Mouse (Mus musculus) midbrain, embryonic 16.5 days (tissue): Measurements from ENCODE around the gene Polr3b. TPM values are rescaled to one million over a fixed set of nuclear protein-coding genes. Genes with fewer than 3 reads are reported as not detected.
A peak's percentile ranks its signal among the peaks of the same experiment; 100 is the strongest.

Experiments used
- ATAC-seq: fragments of 200-750 bp; cut with Nextera tagmentation; 2 replicates; pipeline ENCODE4 v1.8.0; 2017; ENCODE audit warnings: moderate TSS enrichment
- H3K27ac ChIP-seq: fragments of 300-500 bp; sonication (generic); 2 replicates; pipeline ENCODE4 v1.5.1; 2014; ENCODE audit warnings: mild to moderate bottlenecking, low read length, mixed read lengths
- H3K27me3 ChIP-seq: fragments of 300-500 bp; sonication (generic); 2 replicates; pipeline ENCODE4 v1.6.1; 2014; ENCODE audit warnings: low read depth, low read length, mixed read lengths; ENCODE audit not compliant: control insufficient read depth, insufficient read depth
- H3K36me3 ChIP-seq: fragments of 300-500 bp; sonication (generic); 2 replicates; pipeline ENCODE4 v1.6.1; 2014; ENCODE audit warnings: mild to moderate bottlenecking, low read length, moderate library complexity, mixed read lengths; ENCODE audit not compliant: control insufficient read depth, insufficient read depth
- H3K4me1 ChIP-seq: fragments of 300-500 bp; sonication (generic); 2 replicates; pipeline ENCODE4 v1.6.1; 2014; ENCODE audit warnings: mild to moderate bottlenecking, low read length, mixed read lengths; ENCODE audit not compliant: control insufficient read depth, insufficient read depth
- H3K4me2 ChIP-seq: fragments of 300-500 bp; sonication (generic); 2 replicates; pipeline ENCODE4 v1.6.1; 2014; ENCODE audit warnings: mild to moderate bottlenecking, low read length, mixed read lengths
- H3K4me3 ChIP-seq: fragments of 300-500 bp; sonication (generic); 2 replicates; pipeline ENCODE4 v1.5.1; 2014; ENCODE audit warnings: low read depth, mild to moderate bottlenecking, low read length, moderate library complexity, mixed read lengths
- H3K9ac ChIP-seq: fragments of 300-500 bp; sonication (generic); 2 replicates; pipeline ENCODE4 v1.6.1; 2014; ENCODE audit warnings: low read depth, low read length, mixed read lengths
- H3K9me3 ChIP-seq: fragments of 300-500 bp; sonication (generic); replicated peaks from 2 replicates; pipeline ENCODE4 v1.6.1; 2014; ENCODE audit warnings: mild to moderate bottlenecking, low read length, mixed read lengths; ENCODE audit not compliant: control insufficient read depth, poor library complexity, severe bottlenecking
- WGBS: fragments of 180-500 bp; shearing (Covaris S2); extraction: QIAGEN DNeasy Blood & Tissue Kit; methylation state at CpG from one replicate; pipeline ENCODE4 v1.1.7; 2014; 5-methylcytosine and 5-hydroxymethylcytosine counted together
- polyA plus RNA-seq: library from polyadenylated mRNA; unstranded; fragments of >200 nt; fragmentation: Nextera tagmentation; extraction: Ambion mirVana; gene quantifications from 2 replicates; pipeline ENCODE4 v1.2.1, GENCODE M21; 2015

Gene Polr3b
- polyA plus RNA-seq = 13.9 and 14.7 TPM in 2 replicates

DNA sequence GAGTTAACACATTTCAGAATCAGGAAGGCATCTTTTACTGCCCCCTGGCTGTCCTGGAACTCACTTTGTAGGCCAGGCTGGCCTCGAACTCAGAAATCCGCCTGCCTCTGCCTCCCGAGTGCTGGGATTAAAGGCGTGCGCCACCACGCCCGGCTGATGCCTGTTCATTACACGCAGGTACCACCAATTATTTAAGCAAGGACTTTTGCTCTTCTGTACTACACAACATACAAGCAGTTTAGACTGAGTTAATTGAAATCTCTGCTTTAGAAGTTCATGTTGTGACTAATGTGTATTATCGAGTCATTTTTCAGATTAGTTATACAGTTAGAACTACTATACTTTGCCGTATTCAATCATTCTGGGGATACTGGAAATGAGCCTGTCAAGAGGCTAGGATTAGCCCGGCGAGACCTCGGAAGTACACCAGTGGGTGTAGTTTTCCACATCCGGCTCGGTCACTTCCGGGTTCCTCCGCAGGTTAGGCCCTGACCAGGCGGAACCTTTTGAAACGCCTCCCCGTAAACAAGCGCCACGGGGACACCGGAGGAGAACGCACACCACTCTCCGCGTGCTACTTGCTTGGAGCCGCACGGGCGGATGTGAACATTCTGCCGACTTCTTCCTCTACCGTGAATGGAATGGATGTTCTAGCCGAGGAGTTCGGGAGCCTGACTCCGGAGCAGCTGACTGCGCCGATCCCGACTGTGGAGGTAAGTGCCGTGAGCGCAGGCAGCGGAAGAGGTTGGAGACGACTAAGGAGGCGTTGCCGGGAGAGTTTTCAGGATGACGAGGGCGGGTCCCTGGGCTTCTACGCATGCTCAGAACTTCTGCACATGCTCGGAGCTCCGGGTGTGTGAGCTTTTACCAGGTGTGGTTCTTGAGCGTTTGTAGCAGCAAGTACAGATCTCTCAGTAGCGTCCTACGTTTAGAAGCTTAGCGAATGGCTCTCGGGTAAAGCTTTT is at the start of gene Polr3b:
TSS of gene Polr3b (plus strand) at position 467 of the 965 bp plus-strand sequence.
- Histone ChIP-seq H3K4me3 (peak within 1 kb of the TSS; percentile 77), H3K9me3 (no peaks in the 10 kb centered on the region), H3K4me1 (peaks cover 11% of the 10 kb centered on the region), H3K4me2 (peak within 1 kb of the TSS; percentile 73), H3K36me3 (no peaks in the 10 kb centered on the region), H3K27me3 (no peaks in the 10 kb centered on the region), H3K27ac (peak within 1 kb of the TSS; percentile 95), H3K9ac (peak within 1 kb of the TSS; percentile 79)
- peak; percentile 99 for ATAC-seq
- 7% methylated on average over 53 of the region's 53 CpGs for WGBS

- Histone ChIP-seq H3K4me3 (no peak overlapping the region), H3K9me3 (no peaks in the 10 kb centered on the region), H3K4me1 (peaks cover 7% of the 10 kb centered on the region), H3K36me3 (no peaks in the 10 kb centered on the region), H3K9ac (no peak overlapping the region), H3K27me3 (peaks cover 2% of the 10 kb centered on the region; the same call in 1 of the 2 replicates), H3K27ac (no peak overlapping the region), H3K4me2 (no peak overlapping the region)
- 70% methylated on average over 5 of the region's 5 CpGs for WGBS
- no peak for ATAC-seq
These were observed 48.2 kb upstream of the Polr3b start for GRCm38 (mm10) chr10:84573671-84574420.

- WGBS = under 1% methylated on average over 14 of the region's 14 CpGs
- peak; percentile 86 for ATAC-seq
- H3K4me3 ChIP-seq = peak overlapping the region; percentile 66
- peak overlapping the region; percentile 43 for H3K9ac ChIP-seq
- H3K27ac ChIP-seq = no peak overlapping the region; the same call in 1 of the 2 replicates
- H3K4me1 ChIP-seq = peaks cover 7% of the 10 kb centered on the region
- H3K9me3 ChIP-seq = no peaks in the 10 kb centered on the region
- H3K27me3 ChIP-seq = peaks cover 2% of the 10 kb centered on the region; the same call in 1 of the 2 replicates
- no peaks in the 10 kb centered on the region for H3K36me3 ChIP-seq
- peak overlapping the region; percentile 88 for H3K4me2 ChIP-seq
These were observed 46.1 kb upstream of the Polr3b start for GRCm38 (mm10) chr10:84576029-84576394.

DNA sequence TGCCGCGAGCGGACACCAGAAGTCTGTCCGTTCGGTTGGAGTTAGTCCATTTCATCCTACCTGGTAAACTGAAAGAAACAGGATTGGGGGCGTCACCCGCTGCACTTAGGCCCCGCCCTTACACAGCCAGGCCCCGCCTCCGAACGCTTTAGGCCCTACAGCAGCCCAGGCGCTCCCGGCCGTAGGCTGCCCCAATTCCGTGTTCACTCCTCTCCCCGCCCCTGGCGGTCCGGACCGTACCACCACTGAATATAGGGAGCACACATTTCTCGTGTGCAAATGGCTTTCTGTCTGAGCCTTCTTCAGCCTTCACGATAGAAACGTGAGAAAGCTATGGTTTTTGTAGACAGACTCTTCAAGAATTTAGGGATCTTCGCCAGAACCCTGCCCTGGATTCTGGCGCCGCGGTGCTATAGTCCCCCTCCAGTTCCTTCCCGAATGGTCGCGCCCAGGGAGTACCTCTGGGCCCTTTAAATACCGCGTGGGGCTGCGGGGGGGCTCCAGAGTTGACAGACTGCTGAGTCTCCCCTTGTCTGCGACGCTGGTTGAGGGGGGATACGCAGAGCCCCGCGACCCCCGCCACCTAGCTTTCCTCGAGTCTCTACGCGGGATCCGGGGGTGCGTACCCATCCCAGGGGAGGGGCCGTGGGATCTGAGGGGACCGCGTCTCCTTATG is 45.6 kb upstream of the Polr3b start, which contains the start of gene Tcp11l2:
TSS of gene Tcp11l2 (plus strand) at position 232 of the 676 bp plus-strand sequence.
- H3K36me3 ChIP-seq = no peaks in the 10 kb centered on the region
- H3K27me3 ChIP-seq = peaks cover 2% of the 10 kb centered on the region; the same call in 1 of the 2 replicates
- H3K4me1 ChIP-seq = peaks cover 7% of the 10 kb centered on the region
- peak; percentile 98 for ATAC-seq
- WGBS = under 1% methylated on average over 46 of the region's 46 CpGs
- peak within 1 kb of the TSS; percentile 66 for H3K4me3 ChIP-seq
- H3K4me2 ChIP-seq = peak within 1 kb of the TSS; percentile 88
- H3K9ac ChIP-seq = peak within 1 kb of the TSS; percentile 55
- H3K9me3 ChIP-seq = no peaks in the 10 kb centered on the region
- H3K27ac ChIP-seq = peak within 1 kb of the TSS; percentile 72

- peak overlapping the region; percentile 88 for H3K4me2 ChIP-seq
- H3K9me3 ChIP-seq = no peaks in the 10 kb centered on the region
- H3K36me3 ChIP-seq = no peaks in the 10 kb centered on the region
- H3K9ac ChIP-seq = peak overlapping the region; percentile 55
- peak overlapping the region; percentile 66 for H3K4me3 ChIP-seq
- peak; percentile 71 for ATAC-seq
- peaks cover 7% of the 10 kb centered on the region for H3K4me1 ChIP-seq
- peak overlapping the region; percentile 72 for H3K27ac ChIP-seq
- 3% methylated on average over 38 of the region's 38 CpGs for WGBS
- peaks cover 2% of the 10 kb centered on the region; the same call in 1 of the 2 replicates for H3K27me3 ChIP-seq
These were observed 44.9 kb upstream of the Polr3b start for GRCm38 (mm10) chr10:84577071-84577727.

- Histone ChIP-seq H3K9ac (no peak overlapping the region), H3K4me2 (no peak overlapping the region), H3K27ac (no peak overlapping the region), H3K9me3 (no peaks in the 10 kb centered on the region), H3K27me3 (peaks cover 2% of the 10 kb centered on the region; the same call in 1 of the 2 replicates), H3K4me1 (peaks cover 7% of the 10 kb centered on the region), H3K4me3 (no peak overlapping the region), H3K36me3 (no peaks in the 10 kb centered on the region)
- 88% methylated on average over 10 of the region's 10 CpGs for WGBS
- no peak for ATAC-seq
These were observed 43.4 kb upstream of the Polr3b start for GRCm38 (mm10) chr10:84578738-84579137.

GRCm38 (mm10) chr10:84579527-84579926 is 42.6 kb upstream of the Polr3b start:
- H3K27me3 ChIP-seq = peaks cover 2% of the 10 kb centered on the region; the same call in 1 of the 2 replicates
- H3K9me3 ChIP-seq = no peaks in the 10 kb centered on the region
- H3K4me2 ChIP-seq = no peak overlapping the region
- no peak overlapping the region for H3K9ac ChIP-seq
- ATAC-seq = no peak
- H3K27ac ChIP-seq = no peak overlapping the region
- no peak overlapping the region for H3K4me3 ChIP-seq
- WGBS = 84% methylated on average over 2 of the region's 2 CpGs
- H3K4me1 ChIP-seq = peaks cover 7% of the 10 kb centered on the region
- no peaks in the 10 kb centered on the region for H3K36me3 ChIP-seq

GRCm38 (mm10) chr10:84581191-84581590 is 40.9 kb upstream of the Polr3b start:
- H3K27ac ChIP-seq = no peak overlapping the region
- H3K4me3 ChIP-seq = no peak overlapping the region
- H3K27me3 ChIP-seq = no peaks in the 10 kb centered on the region
- H3K36me3 ChIP-seq = no peaks in the 10 kb centered on the region
- 80% methylated on average over 8 of the region's 8 CpGs for WGBS
- no peak overlapping the region for H3K4me2 ChIP-seq
- peaks cover 7% of the 10 kb centered on the region for H3K4me1 ChIP-seq
- no peak for ATAC-seq
- H3K9ac ChIP-seq = no peak overlapping the region
- no peaks in the 10 kb centered on the region for H3K9me3 ChIP-seq
